Mouse (Mus musculus) forebrain, postnatal 0 days (tissue): Measurements from ENCODE around the gene Trmt44. TPM values are rescaled to one million over a fixed set of nuclear protein-coding genes. Genes with fewer than 3 reads are reported as not detected.

Experiments
- ATAC-seq: fragments of 200-750 bp; cut with Nextera tagmentation; 2 replicates; pipeline ENCODE4 v1.8.0; 2017; ENCODE audit warnings: mild to moderate bottlenecking, moderate library complexity
- DNase-seq: peaks from one replicate; pipeline ENCODE4 v3.0.0-alpha.2; 2015
- H3K27ac ChIP-seq: fragments of 300-500 bp; sonication (generic); 2 replicates; pipeline ENCODE4 v1.5.1; 2014; ENCODE audit warnings: low read depth, mild to moderate bottlenecking, antibody characterized with exemption, low read length, moderate library complexity, mixed read lengths
- H3K27me3 ChIP-seq: fragments of 300-500 bp; sonication (generic); 2 replicates; pipeline ENCODE4 v1.6.1; 2014; ENCODE audit warnings: mild to moderate bottlenecking, low read length, mixed read lengths; ENCODE audit not compliant: insufficient read depth
- H3K36me3 ChIP-seq: fragments of 300-500 bp; sonication (generic); 2 replicates; pipeline ENCODE4 v1.6.1; 2014; ENCODE audit warnings: mild to moderate bottlenecking, moderate library complexity; ENCODE audit not compliant: insufficient read depth
- H3K4me1 ChIP-seq: fragments of 300-500 bp; sonication (generic); 2 replicates; pipeline ENCODE4 v1.6.1; 2014; ENCODE audit warnings: antibody characterized with exemption; ENCODE audit not compliant: insufficient read depth
- H3K4me2 ChIP-seq: fragments of 300-500 bp; sonication (generic); 2 replicates; pipeline ENCODE4 v1.6.1; 2014; ENCODE audit warnings: low read depth, mild to moderate bottlenecking, moderate library complexity
- H3K4me3 ChIP-seq: fragments of 300-500 bp; sonication (generic); 2 replicates; pipeline ENCODE4 v1.5.1; 2014; ENCODE audit warnings: low read depth, low read length, mixed read lengths
- H3K9ac ChIP-seq: fragments of 300-500 bp; sonication (generic); 2 replicates; pipeline ENCODE4 v1.6.1; 2014; ENCODE audit warnings: mild to moderate bottlenecking
- H3K9me3 ChIP-seq: fragments of 300-500 bp; sonication (generic); 2 replicates; pipeline ENCODE4 v1.6.1; 2016; ENCODE audit warnings: low read length
- CTCF ChIP-seq: sonication (generic); IDR thresholded peaks from 2 replicates; pipeline ENCODE4 v1.5.1; 2016; ENCODE audit warnings: antibody characterized with exemption, control low read depth, low read depth
- WGBS: fragments of 180-500 bp; shearing (Covaris S2); extraction: QIAGEN DNeasy Blood & Tissue Kit; methylation state at CpG from one replicate; pipeline ENCODE4 v1.1.7; 2014; 5-methylcytosine and 5-hydroxymethylcytosine counted together
- polyA plus RNA-seq: library from polyadenylated mRNA; unstranded; fragments of >200 nt; fragmentation: Nextera tagmentation; extraction: Ambion mirVana; gene quantifications from 2 replicates; pipeline ENCODE4 v1.2.1, GENCODE M21; 2015
- total RNA-seq: library from RNA; depleted of rRNA; stranded (reverse); fragments of >200 nt; gene quantifications from 2 replicates; pipeline ENCODE4 v1.2.3, GENCODE M21; 2014

The Trmt44 gene
- total and polyA plus RNA-seq, 2 experiments from 2014 or later, result 3.5 to 12.3 TPM

DNA sequence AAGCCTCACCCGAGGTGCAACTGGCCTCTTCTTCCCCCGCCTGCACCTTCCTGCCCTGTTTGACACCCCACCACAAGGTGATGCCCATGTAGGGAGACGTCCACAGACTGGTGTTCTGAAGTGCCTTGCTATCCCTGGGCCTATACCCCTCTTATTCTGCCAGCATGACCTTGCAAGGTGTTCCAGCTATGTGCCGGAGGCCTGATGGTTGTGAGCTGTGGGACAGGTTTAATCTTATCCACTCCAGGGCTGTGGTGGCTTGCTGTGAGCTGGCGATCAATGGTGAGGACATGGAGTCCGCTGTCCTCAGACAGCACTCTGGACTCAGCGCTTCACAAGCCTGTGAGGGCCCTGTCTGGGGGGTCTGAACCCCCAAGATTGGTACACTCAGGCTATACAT is 35.5 kb upstream of the Trmt44 start:
- H3K27me3 ChIP-seq, result no peaks in the 10 kb centered on the region
- 97% methylated on average over 7 of the region's 7 CpGs for WGBS
- peaks cover 8% of the 10 kb centered on the region for H3K36me3 ChIP-seq
- H3K9ac ChIP-seq, result no peak overlapping the region
- H3K4me1 ChIP-seq, result peaks cover 3% of the 10 kb centered on the region; the same call in 1 of the 2 replicates
- no peak overlapping the region for H3K4me2 ChIP-seq
- no peak for TF ChIP-seq CTCF
- DNase-seq (no peak), ATAC-seq (no peak)
- no peaks in the 10 kb centered on the region for H3K9me3 ChIP-seq
- no peak overlapping the region for H3K27ac ChIP-seq
- no peak overlapping the region for H3K4me3 ChIP-seq

DNA sequence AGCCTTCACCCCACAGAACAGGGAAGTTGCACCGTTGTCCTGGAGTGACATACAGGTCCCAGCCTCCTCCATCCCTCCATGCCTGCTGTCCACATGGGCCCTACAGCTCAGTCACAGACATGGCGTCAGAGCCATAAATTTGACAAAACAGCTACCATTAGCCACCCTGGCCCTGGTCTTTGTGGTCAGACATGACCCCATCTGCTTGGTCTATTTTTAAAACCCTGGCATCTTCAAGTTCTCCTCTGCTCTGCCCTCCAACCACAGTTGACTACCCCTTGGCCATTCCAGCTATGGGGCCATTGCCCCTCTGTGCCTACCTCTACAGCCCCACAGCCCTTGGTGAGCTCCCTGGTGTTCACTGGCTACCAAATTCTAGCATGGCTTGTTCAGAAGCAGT is 35.1 kb upstream of the Trmt44 start:
- 75% methylated on average over 2 of the region's 2 CpGs for WGBS
- Histone ChIP-seq H3K36me3 (peaks cover 12% of the 10 kb centered on the region), H3K9ac (no peak overlapping the region), H3K27me3 (no peaks in the 10 kb centered on the region), H3K4me1 (peaks cover 3% of the 10 kb centered on the region; the same call in 1 of the 2 replicates), H3K9me3 (no peaks in the 10 kb centered on the region), H3K27ac (no peak overlapping the region), H3K4me2 (no peak overlapping the region), H3K4me3 (no peak overlapping the region)
- DNase-seq (no peak), ATAC-seq (no peak)
- no peak for TF ChIP-seq CTCF

DNA sequence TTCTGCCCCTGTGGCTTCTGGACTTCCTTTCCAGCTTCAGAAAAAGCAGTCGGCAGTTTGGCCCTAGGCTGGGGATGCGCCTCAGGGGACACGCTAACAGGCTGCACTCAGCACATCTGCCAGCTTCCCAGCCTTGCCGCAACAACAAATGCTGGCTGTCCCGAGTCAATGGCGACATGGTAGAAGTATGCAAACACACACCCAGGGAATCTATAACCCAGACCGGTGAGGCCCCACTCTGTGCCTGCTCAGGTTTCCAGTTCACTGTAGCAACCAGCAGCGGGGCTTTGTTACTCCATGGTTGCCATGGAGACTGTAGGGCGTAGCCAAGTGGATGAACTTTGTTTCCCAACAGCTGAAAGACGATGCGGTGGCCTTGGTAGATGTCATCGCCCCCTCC is 34.5 kb upstream of the Trmt44 start:
- no peaks in the 10 kb centered on the region for H3K27me3 ChIP-seq
- no peak overlapping the region for H3K9ac ChIP-seq
- no peak overlapping the region for H3K27ac ChIP-seq
- no peak for TF ChIP-seq CTCF
- 8% methylated on average over 12 of the region's 12 CpGs for WGBS
- peaks cover 3% of the 10 kb centered on the region; the same call in 1 of the 2 replicates for H3K4me1 ChIP-seq
- no peak overlapping the region for H3K4me3 ChIP-seq
- H3K36me3 ChIP-seq, result peaks cover 18% of the 10 kb centered on the region
- peak; percentile 43 for DNase-seq
- no peaks in the 10 kb centered on the region for H3K9me3 ChIP-seq
- H3K4me2 ChIP-seq, result no peak overlapping the region
- peak; percentile 70 for ATAC-seq

DNA sequence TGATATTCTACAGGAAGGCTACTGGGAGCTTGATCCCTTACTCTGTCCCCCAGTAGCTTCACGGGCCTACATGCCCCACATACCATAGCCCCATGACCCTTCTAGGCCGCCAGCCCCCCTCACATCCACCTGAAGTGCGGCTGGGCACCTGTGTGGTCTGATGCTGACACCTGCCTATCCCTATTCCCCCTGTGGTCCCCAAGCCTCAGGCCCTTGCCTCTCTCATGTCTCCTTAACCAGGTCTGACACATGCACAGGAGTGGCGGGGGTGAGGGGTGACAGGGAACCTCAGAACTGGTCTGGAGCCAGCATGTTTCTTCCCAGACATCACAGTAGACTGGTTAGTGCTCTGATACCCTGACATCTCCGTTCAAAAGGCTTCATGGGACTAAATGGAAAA is 33.7 kb upstream of the Trmt44 start:
- Histone ChIP-seq H3K36me3 (peaks cover 23% of the 10 kb centered on the region), H3K27me3 (no peaks in the 10 kb centered on the region), H3K9ac (no peak overlapping the region), H3K4me1 (peaks cover 3% of the 10 kb centered on the region; the same call in 1 of the 2 replicates), H3K4me2 (no peak overlapping the region), H3K4me3 (no peak overlapping the region), H3K9me3 (no peaks in the 10 kb centered on the region), H3K27ac (no peak overlapping the region)
- WGBS, result 76% methylated on average over 5 of the region's 5 CpGs
- DNase-seq (no peak), ATAC-seq (no peak)
- no peak for TF ChIP-seq CTCF

DNA sequence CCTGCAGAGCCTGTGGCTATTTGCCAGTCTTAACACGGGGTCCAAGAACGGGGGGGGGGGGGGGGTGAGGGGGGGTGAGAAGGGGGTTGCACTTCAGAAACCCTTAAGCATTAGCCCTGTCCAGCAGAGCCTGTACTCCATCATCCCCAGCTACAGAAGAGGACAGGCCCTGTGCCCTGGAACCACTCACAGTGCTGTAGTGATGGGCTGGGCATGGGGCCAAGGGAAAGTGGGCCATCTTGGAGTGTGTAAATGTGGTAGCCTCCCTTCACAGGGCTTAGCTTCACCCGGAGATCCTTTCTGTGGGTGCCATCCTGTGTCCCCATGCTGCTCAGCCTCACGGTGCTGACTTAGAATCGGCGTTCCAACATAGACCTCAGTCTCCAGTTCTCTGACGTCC is 32.9 kb upstream of the Trmt44 start:
- Histone ChIP-seq H3K9me3 (no peaks in the 10 kb centered on the region), H3K4me3 (no peak overlapping the region), H3K9ac (no peak overlapping the region), H3K36me3 (peaks cover 27% of the 10 kb centered on the region), H3K27me3 (no peaks in the 10 kb centered on the region), H3K27ac (no peak overlapping the region), H3K4me2 (no peak overlapping the region), H3K4me1 (peaks cover 3% of the 10 kb centered on the region; the same call in 1 of the 2 replicates)
- WGBS, result 72% methylated on average over 6 of the region's 7 CpGs
- DNase-seq (no peak), ATAC-seq (no peak)
- TF ChIP-seq CTCF, result no peak

DNA sequence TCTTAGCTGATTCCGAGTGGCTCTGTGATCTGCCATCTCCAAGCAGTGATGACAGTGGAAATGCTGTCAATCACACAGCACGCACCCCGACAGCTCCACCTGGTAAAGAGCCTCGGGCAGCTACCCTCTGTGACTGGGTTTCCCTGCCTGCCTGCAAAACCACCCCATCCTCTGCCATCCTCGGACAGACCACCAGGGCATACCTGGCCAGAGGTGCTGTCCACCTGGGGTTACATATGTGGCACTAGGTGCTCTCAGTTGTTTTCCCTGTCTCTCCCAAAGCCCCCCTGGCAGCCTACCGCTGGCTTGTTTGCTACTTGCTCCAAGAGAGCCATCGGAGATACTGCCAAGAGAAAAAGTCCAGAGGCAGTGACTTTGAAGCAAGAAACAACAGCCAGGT is 31.9 kb upstream of the Trmt44 start:
- no peaks in the 10 kb centered on the region for H3K9me3 ChIP-seq
- no peak for TF ChIP-seq CTCF
- no peaks in the 10 kb centered on the region for H3K27me3 ChIP-seq
- peaks cover 3% of the 10 kb centered on the region; the same call in 1 of the 2 replicates for H3K4me1 ChIP-seq
- 88% methylated on average over 7 of the region's 7 CpGs for WGBS
- H3K9ac ChIP-seq, result no peak overlapping the region
- no peak overlapping the region for H3K4me3 ChIP-seq
- ATAC-seq (no peak), DNase-seq (no peak)
- peaks cover 35% of the 10 kb centered on the region for H3K36me3 ChIP-seq
- no peak overlapping the region for H3K4me2 ChIP-seq
- no peak overlapping the region for H3K27ac ChIP-seq

DNA sequence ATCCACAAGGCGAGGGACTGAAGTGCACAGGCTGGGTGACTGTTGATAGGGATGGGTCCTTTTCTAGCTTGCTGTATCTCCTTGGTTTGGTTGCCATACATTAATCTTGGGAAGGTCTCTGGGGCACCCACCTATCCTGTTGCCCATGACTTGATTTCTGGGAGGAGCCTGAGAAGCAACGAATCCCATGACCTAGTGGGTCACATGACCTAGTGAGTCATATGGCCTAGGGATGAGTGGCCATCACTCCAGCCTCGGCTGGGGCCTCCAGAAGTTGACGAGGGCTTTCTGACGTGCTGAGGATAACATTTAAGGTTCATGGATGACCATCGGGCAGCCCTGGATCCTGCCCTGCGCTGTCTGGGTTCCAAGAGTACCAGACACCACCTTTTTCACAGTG is 30.5 kb upstream of the Trmt44 start:
- 84% methylated on average over 7 of the region's 7 CpGs for WGBS
- no peak overlapping the region for H3K4me2 ChIP-seq
- DNase-seq, result no peak
- no peaks in the 10 kb centered on the region for H3K9me3 ChIP-seq
- no peak overlapping the region for H3K4me3 ChIP-seq
- no peak for TF ChIP-seq CTCF
- no peak overlapping the region for H3K27ac ChIP-seq
- H3K27me3 ChIP-seq, result no peaks in the 10 kb centered on the region
- H3K4me1 ChIP-seq, result peaks cover 3% of the 10 kb centered on the region; the same call in 1 of the 2 replicates
- no peak overlapping the region for H3K9ac ChIP-seq
- no peak for ATAC-seq
- H3K36me3 ChIP-seq, result peaks cover 47% of the 10 kb centered on the region
